Mouse (Mus musculus) hindbrain, embryonic 14.5 days (tissue): ENCODE results near the gene Cisd1. TPM values are rescaled to one million over a fixed set of nuclear protein-coding genes. Genes with fewer than 3 reads are reported as not detected.

Experiments used
- ATAC-seq: fragments of 200-750 bp; cut with Nextera tagmentation; 2 replicates; pipeline ENCODE4 v1.8.0; 2017; ENCODE audit warnings: moderate number of reproducible peaks, mild to moderate bottlenecking, moderate TSS enrichment, moderate library complexity; ENCODE audit not compliant: low FRiP score
- DNase-seq: peaks from one replicate; pipeline ENCODE4 v3.0.0-alpha.2; 2015; ENCODE audit warnings: low spot score
- H3K27ac ChIP-seq: fragments of 300-500 bp; sonication (generic); 2 replicates; pipeline ENCODE4 v1.5.1; 2014; ENCODE audit warnings: mild to moderate bottlenecking, moderate library complexity
- H3K27me3 ChIP-seq: fragments of 300-500 bp; sonication (generic); 2 replicates; pipeline ENCODE4 v1.6.1; 2014; ENCODE audit warnings: mild to moderate bottlenecking, low read length, mixed read lengths; ENCODE audit not compliant: control insufficient read depth, insufficient read depth
- H3K36me3 ChIP-seq: fragments of 300-500 bp; sonication (generic); replicated peaks from 2 replicates; pipeline ENCODE4 v1.6.1; 2014; ENCODE audit not compliant: control insufficient read depth, insufficient read depth
- H3K4me1 ChIP-seq: fragments of 300-500 bp; sonication (generic); replicated peaks from 2 replicates; pipeline ENCODE4 v1.6.1; 2014; ENCODE audit warnings: antibody characterized with exemption, low read length, mixed read lengths; ENCODE audit not compliant: control insufficient read depth, insufficient read depth
- H3K4me2 ChIP-seq: fragments of 300-500 bp; sonication (generic); replicated peaks from 2 replicates; pipeline ENCODE4 v1.6.1; 2014; ENCODE audit warnings: mild to moderate bottlenecking, moderate library complexity
- H3K4me3 ChIP-seq: fragments of 300-500 bp; sonication (generic); replicated peaks from 2 replicates; pipeline ENCODE4 v1.5.1; 2014; ENCODE audit warnings: mild to moderate bottlenecking, low read length
- H3K9ac ChIP-seq: fragments of 300-500 bp; sonication (generic); 2 replicates; pipeline ENCODE4 v1.6.1; 2014
- H3K9me3 ChIP-seq: fragments of 300-500 bp; sonication (generic); 2 replicates; pipeline ENCODE4 v1.6.1; 2016; ENCODE audit warnings: low read length; ENCODE audit not compliant: control insufficient read depth
- WGBS: fragments of 180-500 bp; shearing (Covaris S2); extraction: QIAGEN DNeasy Blood & Tissue Kit; methylation state at CpG from one replicate; pipeline ENCODE4 v1.1.7; 2014; 5-methylcytosine and 5-hydroxymethylcytosine counted together
- polyA plus RNA-seq: library from polyadenylated mRNA; unstranded; fragments of >200 nt; fragmentation: Nextera tagmentation; extraction: Ambion mirVana; gene quantifications from 2 replicates; pipeline ENCODE4 v1.2.1, GENCODE M21; 2014

Gene Cisd1
- polyA plus RNA-seq, 1 experiment from 2014 or later = 319 TPM

GRCm38 (mm10) chr10:71343567-71344265 lies 1.0 kb downstream of the Cisd1 start:
- H3K27me3 ChIP-seq = no peaks in the 10 kb centered on the region
- no peak overlapping the region for H3K27ac ChIP-seq
- H3K9me3 ChIP-seq = no peaks in the 10 kb centered on the region
- H3K36me3 ChIP-seq = no peaks in the 10 kb centered on the region
- DNase-seq = no peak
- H3K4me1 ChIP-seq = peaks cover 13% of the 10 kb centered on the region
- H3K4me2 ChIP-seq = peak overlapping the region; percentile 81
- peak overlapping the region; percentile 82 for H3K9ac ChIP-seq
- WGBS = 23% methylated on average over 14 of the region's 14 CpGs
- H3K4me3 ChIP-seq = peak overlapping the region; percentile 73
- ATAC-seq = no peak

GRCm38 (mm10) chr10:71343130-71343529 lies 1.6 kb downstream of the Cisd1 start:
- H3K9me3 ChIP-seq = no peaks in the 10 kb centered on the region
- DNase-seq (no peak), ATAC-seq (no peak)
- no peak overlapping the region for H3K9ac ChIP-seq
- no peak overlapping the region for H3K4me3 ChIP-seq
- peaks cover 11% of the 10 kb centered on the region for H3K4me1 ChIP-seq
- WGBS = 93% methylated on average over 3 of the region's 3 CpGs
- H3K36me3 ChIP-seq = no peaks in the 10 kb centered on the region
- H3K27ac ChIP-seq = no peak overlapping the region
- no peaks in the 10 kb centered on the region for H3K27me3 ChIP-seq
- peak overlapping the region; percentile 81; the same call in 1 of the 2 replicates for H3K4me2 ChIP-seq

- 90% methylated on average over 7 of the region's 7 CpGs for WGBS
- DNase-seq (no peak), ATAC-seq (no peak)
- no peak overlapping the region for H3K27ac ChIP-seq
- no peak overlapping the region for H3K9ac ChIP-seq
- no peak overlapping the region for H3K4me2 ChIP-seq
- H3K27me3 ChIP-seq = no peaks in the 10 kb centered on the region
- no peak overlapping the region for H3K4me3 ChIP-seq
- no peaks in the 10 kb centered on the region for H3K9me3 ChIP-seq
- peaks cover 11% of the 10 kb centered on the region for H3K4me1 ChIP-seq
- H3K36me3 ChIP-seq = no peaks in the 10 kb centered on the region
These were observed 2.5 kb downstream of the Cisd1 start for GRCm38 (mm10) chr10:71342030-71342805.

- no peak overlapping the region for H3K27ac ChIP-seq
- peaks cover 11% of the 10 kb centered on the region for H3K4me1 ChIP-seq
- ATAC-seq = no peak
- H3K36me3 ChIP-seq = peaks cover 2% of the 10 kb centered on the region; the same call in 1 of the 2 replicates
- WGBS = 94% methylated on average over 9 of the region's 9 CpGs
- no peaks in the 10 kb centered on the region for H3K9me3 ChIP-seq
- no peaks in the 10 kb centered on the region for H3K27me3 ChIP-seq
- no peak overlapping the region for H3K9ac ChIP-seq
- H3K4me2 ChIP-seq = no peak overlapping the region
- no peak overlapping the region for H3K4me3 ChIP-seq
- DNase-seq = no peak
These were observed 3.5 kb downstream of the Cisd1 start for GRCm38 (mm10) chr10:71341290-71341689.

GRCm38 (mm10) chr10:71340195-71340594 lies 4.6 kb downstream of the Cisd1 start:
- H3K4me2 ChIP-seq = no peak overlapping the region
- ATAC-seq = no peak
- peaks cover 13% of the 10 kb centered on the region; the same call in 1 of the 2 replicates for H3K36me3 ChIP-seq
- H3K9ac ChIP-seq = no peak overlapping the region
- H3K27ac ChIP-seq = no peak overlapping the region
- H3K4me1 ChIP-seq = peaks cover 11% of the 10 kb centered on the region
- WGBS = 97% methylated on average over 2 of the region's 2 CpGs
- H3K27me3 ChIP-seq = no peaks in the 10 kb centered on the region
- H3K4me3 ChIP-seq = no peak overlapping the region
- no peaks in the 10 kb centered on the region for H3K9me3 ChIP-seq
- DNase-seq = no peak

- peaks cover 11% of the 10 kb centered on the region for H3K4me1 ChIP-seq
- DNase-seq (no peak), ATAC-seq (no peak)
- 83% methylated on average over 4 of the region's 4 CpGs for WGBS
- H3K9ac ChIP-seq = no peak overlapping the region
- no peak overlapping the region for H3K4me3 ChIP-seq
- no peaks in the 10 kb centered on the region for H3K27me3 ChIP-seq
- H3K27ac ChIP-seq = no peak overlapping the region
- H3K4me2 ChIP-seq = no peak overlapping the region
- peaks cover 20% of the 10 kb centered on the region; the same call in 1 of the 2 replicates for H3K36me3 ChIP-seq
- no peaks in the 10 kb centered on the region for H3K9me3 ChIP-seq
These were observed 5.3 kb downstream of the Cisd1 start for GRCm38 (mm10) chr10:71339463-71339862.

GRCm38 (mm10) chr10:71338156-71338905 lies 6.4 kb downstream of the Cisd1 start:
- no peak for DNase-seq
- no peak overlapping the region for H3K4me2 ChIP-seq
- H3K27ac ChIP-seq = no peak overlapping the region
- no peaks in the 10 kb centered on the region for H3K9me3 ChIP-seq
- ATAC-seq = no peak
- no peaks in the 10 kb centered on the region for H3K27me3 ChIP-seq
- no peak overlapping the region for H3K4me3 ChIP-seq
- H3K4me1 ChIP-seq = 0 out of 2 replicates have a peak, but pooled peaks cover 1% of the 10 kb centered on the region
- no peak overlapping the region for H3K9ac ChIP-seq
- peaks cover 30% of the 10 kb centered on the region; the same call in 1 of the 2 replicates for H3K36me3 ChIP-seq
- WGBS = 81% methylated on average over 8 of the region's 8 CpGs

- no peak overlapping the region for H3K9ac ChIP-seq
- ATAC-seq (no peak), DNase-seq (no peak)
- no peak overlapping the region for H3K4me3 ChIP-seq
- H3K27me3 ChIP-seq = no peaks in the 10 kb centered on the region
- no peaks in the 10 kb centered on the region for H3K9me3 ChIP-seq
- WGBS = 94% methylated on average over 2 of the region's 2 CpGs
- H3K4me2 ChIP-seq = no peak overlapping the region
- no peaks in the 10 kb centered on the region for H3K4me1 ChIP-seq
- no peak overlapping the region for H3K27ac ChIP-seq
- peaks cover 30% of the 10 kb centered on the region; the same call in 1 of the 2 replicates for H3K36me3 ChIP-seq
These were observed 7.0 kb downstream of the Cisd1 start for GRCm38 (mm10) chr10:71337733-71338132.

- Histone ChIP-seq H3K36me3 (peaks cover 63% of the 10 kb centered on the region), H3K9ac (no peak overlapping the region), H3K4me1 (no peaks in the 10 kb centered on the region), H3K4me3 (no peak overlapping the region), H3K9me3 (no peaks in the 10 kb centered on the region), H3K27me3 (no peaks in the 10 kb centered on the region), H3K27ac (no peak overlapping the region), H3K4me2 (no peak overlapping the region)
- DNase-seq (no peak), ATAC-seq (no peak)
- WGBS = 96% methylated on average over 9 of the region's 9 CpGs
These were observed 11.9 kb downstream of the Cisd1 start for GRCm38 (mm10) chr10:71332859-71333258.
